Mouse (Mus musculus): ENCODE results near the gene D630003M21Rik.

DNA sequence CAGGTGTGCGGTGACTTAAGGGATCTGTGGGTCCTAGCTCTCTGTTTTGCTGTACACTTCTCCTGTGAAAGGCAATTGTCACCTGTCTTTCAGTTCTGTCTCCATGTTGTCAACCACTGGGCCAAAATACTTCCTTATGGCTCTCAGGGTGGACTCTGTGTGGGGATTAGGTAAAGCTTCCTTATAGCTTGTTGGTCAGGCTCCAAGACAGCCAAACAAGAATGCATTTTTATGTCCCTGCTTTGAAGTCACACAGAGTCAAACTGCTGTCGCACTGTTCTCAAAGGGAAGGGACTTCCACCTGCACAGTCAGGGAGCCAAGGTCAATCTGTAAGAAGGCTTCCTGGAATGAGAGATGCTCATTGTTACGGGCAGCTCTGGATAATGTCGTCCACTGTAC lies 50.9 kb downstream of the D630003M21Rik start:
- no peak for TF ChIP-seq ZNF384 (IDR thresholded peaks at IDR 0.05; ENCODE audit: low read depth, low read length)
- no peak for TF ChIP-seq HCFC1 (IDR thresholded peaks at IDR 0.05; ENCODE audit: borderline replicate concordance, insufficient read depth, low read length)
- TF ChIP-seq CHD2 (IDR thresholded peaks at IDR 0.05; ENCODE audit: low read depth, low read length): no peak
- no peak for TF ChIP-seq ZC3H11A (IDR thresholded peaks at IDR 0.05; ENCODE audit: borderline replicate concordance, low read depth, low read length)
